Mouse (Mus musculus) R1 (cell line): ENCODE results near the gene Ttf1.
"Not testable (repeated sequence)": the region's sequence is repeated elsewhere in the genome, so short reads cannot be mapped to it uniquely, and the experiment has no call there.

Experiments used
- DNase-seq: peaks from one replicate; pipeline ENCODE4 v3.0.0-alpha.2; 2018; ENCODE audit warnings: low read depth, low spot score

Gene Ttf1

GRCm38 (mm10) chr2:29054991-29055390 lies 5.1 kb upstream of the Ttf1 start, which contains the start of gene Cfap77:
TSS of gene Cfap77 (minus strand) at chr2:29055066.
- DNase-seq: peak; percentile 95

- peak; percentile 65 for DNase-seq
Measured at GRCm38 (mm10) chr2:29065796-29066195, 5.7 kb downstream of the Ttf1 start.

DNA sequence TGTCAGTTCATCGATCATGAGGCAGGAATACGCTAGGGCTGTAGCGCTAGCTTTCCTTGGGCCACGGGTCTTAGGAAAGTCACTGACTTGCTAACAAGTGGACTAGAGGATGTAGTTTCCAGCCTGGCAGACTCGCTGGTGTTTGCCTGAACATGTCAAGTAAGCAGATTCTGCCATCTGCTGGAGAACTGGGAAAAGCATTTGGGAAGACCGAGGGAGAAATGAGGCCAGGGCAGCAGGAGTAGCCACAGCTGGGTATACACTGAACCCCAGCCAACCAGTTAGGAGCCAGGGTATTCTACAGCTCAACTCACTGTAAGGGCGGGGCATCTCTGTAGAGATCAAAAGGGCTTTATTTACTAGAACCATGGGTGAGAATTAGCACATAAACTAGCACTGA lies 6.3 kb downstream of the Ttf1 start:
- peak; percentile 90 for DNase-seq

DNA sequence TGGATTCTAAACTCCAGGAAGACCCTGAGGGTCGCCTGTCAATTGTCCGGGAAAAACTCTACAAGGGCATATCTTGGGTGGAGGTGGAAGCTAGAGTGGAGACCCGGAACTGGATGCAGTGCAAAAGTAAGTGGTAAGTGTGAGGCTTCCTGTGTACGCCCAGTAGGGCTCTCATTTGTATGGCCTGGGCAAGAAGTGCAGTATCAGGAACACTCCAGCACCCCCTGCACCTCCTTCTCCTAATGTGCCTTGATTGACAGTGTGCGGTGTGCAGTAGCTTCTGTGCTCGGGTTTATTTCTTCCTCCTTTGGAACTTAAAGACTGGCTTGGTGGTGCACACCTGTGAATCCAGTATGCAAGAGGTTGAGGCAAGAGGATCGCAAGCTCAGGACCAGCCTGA lies 14.6 kb downstream of the Ttf1 start:
- DNase-seq: peak; percentile 74

DNA sequence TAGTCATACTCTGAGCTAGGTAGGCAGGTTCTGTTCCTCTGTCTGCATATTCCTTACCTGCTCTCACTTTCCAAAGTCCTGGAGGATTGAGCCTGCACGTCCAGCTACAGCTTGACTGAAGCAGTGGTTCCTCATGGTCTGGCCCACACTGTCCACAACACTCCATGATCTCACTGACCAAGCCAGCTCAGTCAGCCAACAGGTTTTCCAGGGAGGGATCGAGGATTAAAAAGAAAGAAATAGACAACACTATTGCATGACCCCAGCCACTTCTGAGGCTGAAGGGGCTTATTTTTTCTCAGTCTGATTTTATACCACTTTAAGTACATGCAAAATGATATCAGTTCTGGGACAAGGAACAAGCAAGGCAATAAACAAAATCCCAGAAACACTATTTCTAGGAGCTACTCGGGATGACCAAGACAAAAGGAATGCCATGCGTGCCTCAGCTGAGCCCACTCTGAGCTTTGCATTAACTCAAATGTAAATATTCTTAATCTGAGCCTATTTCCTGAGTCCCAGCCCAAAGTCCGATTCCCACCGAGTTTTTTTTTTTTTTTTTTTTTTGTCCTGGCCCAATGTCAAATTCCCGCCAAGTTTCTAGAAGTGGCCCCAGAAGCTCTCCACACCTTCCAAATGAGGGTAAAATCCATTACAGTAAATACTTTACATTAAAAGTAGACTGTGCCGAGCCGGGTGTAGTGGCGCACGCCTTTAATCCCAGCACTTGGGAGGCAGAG lies 15.4 kb downstream of the Ttf1 start:
- DNase-seq: peak; percentile 91

- DNase-seq: peak; percentile 59
Measured at GRCm38 (mm10) chr2:29076226-29076625, 16.2 kb downstream of the Ttf1 start.

DNA sequence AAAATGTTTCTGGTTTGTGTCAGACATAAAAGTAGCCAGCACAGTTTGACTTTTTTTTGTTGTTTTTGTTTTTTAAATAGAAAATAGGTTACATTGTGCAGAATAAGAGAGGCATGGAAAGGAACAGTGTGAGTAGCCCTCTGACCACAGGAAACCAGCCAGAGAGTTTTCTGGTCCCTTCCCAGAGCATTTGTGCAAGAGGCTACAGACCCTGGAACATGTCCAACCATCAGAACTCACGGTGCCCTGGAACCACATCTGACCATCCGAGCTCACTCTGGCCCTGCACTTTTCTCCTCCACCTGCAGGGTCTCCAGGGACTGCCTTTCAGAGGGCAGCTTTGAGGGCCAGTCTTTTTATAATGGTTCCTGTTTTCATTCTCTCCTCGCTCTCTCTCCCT lies 21.9 kb downstream of the Ttf1 start:
- DNase-seq: no peak

DNA sequence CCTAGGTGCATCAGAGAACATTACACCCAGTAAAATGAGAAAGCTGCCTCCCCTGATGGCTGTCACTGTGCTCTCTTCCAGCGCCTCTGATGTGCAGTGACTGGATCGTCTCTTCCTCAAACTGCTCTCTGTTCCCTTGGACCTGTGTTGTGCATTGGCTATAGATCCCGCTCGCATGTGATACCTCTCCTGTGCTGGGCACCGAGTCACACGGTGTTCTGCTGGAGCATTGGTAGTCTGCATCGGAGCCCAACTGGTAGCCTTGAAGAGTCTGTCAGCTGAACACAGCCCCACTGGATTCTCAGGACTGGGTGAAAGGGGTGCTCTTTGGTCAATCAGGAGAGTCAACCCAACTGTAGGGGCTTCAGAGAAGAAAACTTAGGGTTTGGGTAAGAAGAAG lies 26.0 kb downstream of the Ttf1 start:
- no peak for DNase-seq

DNA sequence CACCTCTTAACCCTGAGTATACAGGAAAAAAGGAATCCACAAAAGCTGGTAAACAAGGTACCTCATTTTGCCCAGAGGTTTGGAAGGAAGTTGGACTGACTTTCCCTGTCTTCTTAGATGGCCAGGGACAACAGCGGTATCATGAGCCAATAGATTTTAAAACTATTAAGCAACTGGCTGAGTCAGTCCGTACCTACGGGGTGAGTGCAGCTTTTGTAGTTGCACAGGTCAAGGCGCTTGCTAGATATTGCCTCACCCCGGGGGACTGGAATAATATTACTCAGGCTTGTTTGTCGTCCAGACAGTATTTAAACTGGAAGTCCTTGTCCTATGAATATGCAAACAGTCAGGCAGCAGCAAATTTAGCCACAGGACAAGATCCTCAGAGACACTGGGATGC lies 29.2 kb downstream of the Ttf1 start:
- DNase-seq: not testable (repeated sequence)

- DNase-seq: peak; percentile 61
Measured at GRCm38 (mm10) chr2:29095674-29096073, 35.6 kb downstream of the Ttf1 start.

- DNase-seq: peak; percentile 63
Measured at GRCm38 (mm10) chr2:29096751-29097150, 36.7 kb downstream of the Ttf1 start.

DNA sequence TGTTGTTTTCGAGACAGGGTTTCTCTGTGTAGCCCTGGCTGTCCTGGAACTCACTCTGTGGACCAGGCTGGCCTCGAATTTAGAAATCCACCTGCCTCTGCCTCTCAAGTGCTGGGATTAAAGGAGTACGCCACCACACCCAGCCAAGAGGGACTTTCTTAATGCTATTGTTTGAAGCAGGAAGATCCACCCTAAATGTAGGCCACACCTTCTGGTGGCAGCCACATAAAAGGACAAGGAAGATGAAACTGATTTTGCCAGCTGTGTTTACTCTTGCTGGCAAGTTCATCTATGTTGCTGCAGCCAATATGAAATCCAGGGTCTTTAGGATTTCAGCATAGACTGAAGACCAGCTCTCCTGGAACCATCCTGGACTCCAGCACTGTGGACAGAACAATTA lies 37.4 kb downstream of the Ttf1 start:
- peak; percentile 97 for DNase-seq

DNA sequence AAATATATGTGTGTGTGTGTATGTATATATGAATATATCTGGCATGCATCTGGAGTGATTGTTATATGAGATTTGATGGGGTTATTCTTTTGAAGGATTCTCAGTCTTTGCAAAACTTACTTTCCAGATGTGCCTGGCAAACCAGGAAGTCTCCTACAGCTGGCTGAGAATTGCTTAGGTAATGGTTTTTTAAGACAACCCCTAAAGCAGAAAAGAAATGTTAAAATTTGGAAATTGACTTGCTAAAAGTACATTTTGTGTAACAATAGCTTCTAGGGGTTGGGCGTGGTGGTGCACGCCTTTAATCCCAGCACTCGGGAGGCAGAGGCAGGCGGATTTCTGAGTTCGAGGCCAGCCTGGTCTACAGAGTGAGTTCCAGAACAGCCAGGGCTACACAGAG lies 37.9 kb downstream of the Ttf1 start:
- DNase-seq: peak; percentile 90

GRCm38 (mm10) chr2:29098786-29099185 lies 38.7 kb downstream of the Ttf1 start:
- peak; percentile 94 for DNase-seq

GRCm38 (mm10) chr2:29099646-29100045 lies 39.6 kb downstream of the Ttf1 start:
- peak; percentile 95 for DNase-seq

- DNase-seq: peak; percentile 95
Measured at GRCm38 (mm10) chr2:29100822-29101534, 40.9 kb downstream of the Ttf1 start.

- peak; percentile 90 for DNase-seq
Measured at GRCm38 (mm10) chr2:29102416-29103377, 42.6 kb downstream of the Ttf1 start.

DNA sequence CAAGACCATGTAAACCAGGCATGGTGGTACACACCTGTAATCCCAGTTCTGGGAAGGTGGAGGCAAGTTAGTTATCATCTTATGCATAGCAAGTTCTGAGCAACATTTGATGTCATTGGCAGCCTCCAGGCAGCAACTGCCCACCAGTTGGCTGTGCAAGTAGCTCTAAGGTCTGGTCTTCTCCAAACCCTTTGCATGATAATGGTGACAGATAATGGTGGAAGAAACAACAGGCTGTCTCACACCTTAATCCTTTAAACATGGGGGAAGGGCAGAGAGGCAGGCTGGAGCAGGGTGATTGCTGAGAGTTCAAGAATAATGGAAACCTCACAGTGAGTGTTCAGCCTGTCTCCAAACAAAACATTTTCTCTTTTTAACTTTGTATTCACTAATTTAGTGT lies 60.9 kb downstream of the Ttf1 start:
- DNase-seq: peak; percentile 97

- peak; percentile 98 for DNase-seq
Measured at GRCm38 (mm10) chr2:29122446-29122845, 62.4 kb downstream of the Ttf1 start.

DNA sequence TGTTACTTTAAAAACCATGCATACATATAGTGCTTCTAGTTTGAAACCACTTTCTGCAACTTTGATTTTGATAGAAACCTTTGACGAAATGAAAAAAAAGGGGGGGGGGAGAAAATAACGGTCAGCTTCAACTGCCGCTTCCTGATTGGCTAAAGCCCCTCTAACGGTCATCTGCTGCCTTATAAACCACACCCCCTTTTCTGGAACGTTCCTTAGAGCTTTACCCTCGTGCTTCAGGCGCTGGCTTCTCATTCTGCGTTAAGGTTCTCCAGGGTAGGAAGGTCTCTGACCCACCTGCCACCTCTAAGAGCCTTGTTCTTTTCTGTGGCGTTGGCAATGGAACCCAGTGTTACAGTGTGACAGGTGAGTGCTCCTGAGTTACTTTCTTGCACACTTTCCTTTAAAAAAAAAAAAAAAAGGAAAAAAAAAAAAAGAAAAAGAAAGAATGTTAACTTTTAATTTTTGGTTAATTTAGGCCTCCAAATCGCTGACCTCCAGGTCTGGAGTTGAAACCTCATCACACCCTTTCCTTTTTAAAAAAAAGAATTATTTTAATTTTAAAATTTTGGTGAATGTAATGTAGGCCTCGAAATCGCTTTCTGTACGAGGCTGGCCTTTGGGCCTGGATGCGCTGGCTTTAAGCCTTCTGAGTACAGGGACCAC lies 64.0 kb downstream of the Ttf1 start, which contains the start of gene Setx:
TSS of gene Setx (plus strand) at position 275 of the 663 bp plus-strand sequence.
- DNase-seq: peak; percentile 80

DNA sequence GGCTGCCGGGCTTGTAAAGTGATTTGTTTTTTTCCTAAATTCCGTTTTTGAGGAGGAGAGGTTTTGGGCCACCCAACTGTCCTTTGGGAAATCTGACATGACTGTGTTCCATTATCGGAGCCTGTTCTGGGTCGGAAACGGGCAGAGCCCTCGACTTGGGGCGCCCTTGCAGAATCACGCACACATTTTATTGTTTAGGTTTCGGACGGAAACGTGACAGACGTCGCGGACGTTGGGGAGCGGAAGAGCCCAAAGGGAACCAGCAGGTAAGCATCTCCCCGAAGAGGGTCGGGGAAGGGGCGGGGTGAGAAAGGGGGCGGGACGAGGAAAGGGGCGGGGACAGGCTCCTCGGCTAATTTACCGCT lies 64.5 kb downstream of the Ttf1 start:
- DNase-seq: no peak
